Mouse (Mus musculus): ENCODE results near the gene Wdr73. TPM values are rescaled to one million over a fixed set of nuclear protein-coding genes. Genes with fewer than 3 reads are reported as not detected.

Gene Wdr73
- 12.8 TPM for polyA plus RNA-seq (2017; shearing (Covaris generic))

DNA sequence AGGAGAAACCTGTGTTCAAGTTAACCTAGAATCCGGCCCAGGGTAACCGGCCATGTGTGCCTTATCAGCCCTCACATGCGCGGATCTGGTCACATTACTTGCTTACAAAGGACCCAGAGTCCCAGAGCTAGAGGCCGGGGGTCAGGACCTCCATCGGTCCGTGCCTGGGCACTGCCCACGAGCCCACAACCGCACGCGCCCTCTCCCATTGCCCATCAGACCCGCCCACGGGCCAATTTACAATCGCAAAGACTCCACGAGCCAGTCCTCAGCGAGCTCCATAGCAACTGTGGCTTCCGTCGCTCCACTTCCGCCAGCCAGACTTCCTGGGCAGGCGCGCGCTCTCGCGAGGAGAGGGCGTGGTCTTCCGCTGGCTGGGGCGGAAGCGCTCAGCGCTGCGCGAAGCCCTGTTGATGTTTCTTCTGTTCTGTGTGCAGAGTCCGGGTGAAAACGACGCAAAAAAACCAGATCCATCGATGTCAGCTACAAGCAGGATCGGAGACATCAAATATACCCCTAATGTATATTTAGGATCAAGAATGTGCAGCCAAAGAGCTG is at the start of gene Wdr73:
TSS of gene Wdr73 (minus strand) at position 326 of the 558 bp plus-strand sequence.

DNA sequence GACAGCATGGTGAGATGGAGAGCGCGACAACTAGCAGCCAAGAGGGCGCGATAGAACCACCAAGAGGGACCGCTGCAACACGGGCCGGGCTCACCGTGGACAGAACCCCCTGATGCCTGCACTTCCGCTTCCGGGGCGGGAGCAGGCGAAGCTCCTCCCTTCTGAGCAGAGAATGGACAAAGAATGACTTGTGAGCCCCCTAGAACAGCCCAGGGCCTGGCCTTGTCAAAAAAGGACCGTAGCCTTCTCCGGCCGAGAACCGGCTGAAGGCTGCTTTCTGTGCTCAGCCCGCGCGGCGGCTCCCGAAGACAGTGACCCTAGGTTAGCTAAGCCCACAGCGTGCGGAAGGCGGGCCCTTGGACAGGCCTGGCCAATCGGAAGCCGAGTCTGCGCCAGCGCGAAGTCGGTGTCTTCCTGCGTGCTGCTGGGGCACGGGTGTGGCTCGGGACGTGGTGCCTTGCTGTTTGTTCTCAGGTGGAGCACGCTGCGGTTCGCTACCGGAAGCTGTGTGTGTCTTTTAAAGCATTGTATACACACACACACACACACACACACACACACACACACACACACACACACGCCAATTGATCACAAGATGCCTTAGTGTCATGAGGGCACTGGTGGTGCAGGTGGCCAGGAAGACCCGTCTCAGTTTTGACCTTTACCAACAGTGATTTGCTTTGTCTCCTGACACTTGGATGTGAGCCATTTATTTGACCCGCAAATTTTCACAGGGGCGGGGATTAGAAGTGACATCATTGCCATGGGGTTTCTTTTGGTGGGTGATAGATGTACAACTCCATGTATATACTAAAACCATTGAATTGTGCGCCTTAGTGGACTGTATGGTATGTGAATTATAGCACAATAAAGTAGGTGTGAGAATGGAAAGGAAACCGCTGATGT is 46.6 kb upstream of the Wdr73 start, which contains the start of gene Sec11a:
TSS of gene Sec11a (minus strand) at position 336 of the 906 bp plus-strand sequence.

DNA sequence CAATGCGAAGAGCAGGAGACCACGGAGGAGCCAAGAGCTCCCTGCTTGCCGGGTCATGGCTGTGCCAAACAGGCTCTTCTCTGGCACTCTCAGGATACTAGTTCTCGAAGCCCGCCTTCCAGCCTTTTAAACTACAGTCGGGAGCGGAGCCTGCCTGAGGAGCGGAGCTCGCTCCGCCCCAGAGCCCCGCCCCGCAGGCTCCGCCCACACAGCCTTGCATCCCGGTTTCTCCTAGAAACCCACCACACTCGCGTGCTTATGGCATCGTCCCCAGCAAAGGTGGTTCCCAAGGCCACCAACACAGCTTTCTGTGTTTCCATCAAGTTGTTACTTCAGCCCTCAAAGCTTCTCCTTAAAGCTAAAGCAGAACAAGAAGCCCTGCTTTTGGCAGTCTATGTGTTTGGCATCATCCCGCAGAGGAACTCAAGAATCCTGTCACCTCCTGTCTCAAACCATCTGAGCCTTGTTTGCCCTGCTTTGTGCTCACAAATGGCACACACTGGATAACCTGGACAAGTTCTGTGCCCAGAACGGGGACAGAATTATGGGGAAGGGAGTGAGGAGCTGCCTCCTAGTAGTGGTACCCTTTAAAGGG is 3.9 kb upstream of the Wdr73 start, which contains the start of gene Nmb:
TSS of gene Nmb (minus strand) at position 156 of the 595 bp plus-strand sequence.

DNA sequence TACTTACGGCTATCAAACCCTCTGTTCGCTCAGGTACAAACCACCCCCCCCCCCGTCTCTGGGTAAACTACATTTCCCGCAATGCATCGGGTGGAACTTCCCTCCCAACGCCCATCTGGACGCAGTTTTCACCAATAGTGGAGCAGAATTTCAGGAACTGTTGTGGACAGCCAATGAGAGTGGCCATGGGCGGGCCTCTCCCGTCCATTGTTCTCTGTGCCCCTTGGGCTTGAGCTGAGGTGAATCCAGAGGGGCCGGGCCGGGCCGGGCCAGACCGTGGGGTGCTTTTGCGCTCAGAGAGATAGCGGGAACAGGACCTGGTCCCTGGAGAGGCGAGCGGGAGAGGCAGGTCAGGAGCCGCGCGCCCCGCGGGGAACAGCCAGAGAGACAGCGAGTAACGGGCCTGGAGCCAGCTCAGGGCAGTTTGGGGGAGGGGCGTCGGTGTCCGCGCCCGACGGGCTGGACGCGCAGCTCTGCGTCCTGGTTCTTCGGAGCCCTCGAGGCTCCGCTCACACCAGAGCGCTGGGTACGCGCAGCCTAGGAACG is 40.3 kb downstream of the Wdr73 start, which contains the start of gene Zscan2:
TSS of gene Zscan2 (plus strand) at position 192 of the 546 bp plus-strand sequence.

Other genes starting within 250 kb of the Wdr73 start
- gene Crtc3, start 212.4 kb downstream of the Wdr73 start, polyA plus RNA-seq (2017; shearing (Covaris generic)), result 44.1 TPM
- gene Iqgap1, start 75.3 kb downstream of the Wdr73 start, polyA plus RNA-seq (2017; shearing (Covaris generic)), result 286 TPM
- gene Zscan2, start 40.3 kb downstream of the Wdr73 start, polyA plus RNA-seq (2017; shearing (Covaris generic)), result 4.7 TPM
- 36.5 TPM for gene Nmb, start 3.8 kb upstream of the Wdr73 start, polyA plus RNA-seq (2017; shearing (Covaris generic))
- gene Sec11a, start 46.5 kb upstream of the Wdr73 start, polyA plus RNA-seq (2017; shearing (Covaris generic)), result 265 TPM
- 82.9 TPM for gene Zfp592, start 92.4 kb upstream of the Wdr73 start, polyA plus RNA-seq (2017; shearing (Covaris generic))
- 0.14 TPM for gene Alpk3, start 156.3 kb upstream of the Wdr73 start, polyA plus RNA-seq (2017; shearing (Covaris generic))
- gene Slc28a1, start 213.5 kb upstream of the Wdr73 start, polyA plus RNA-seq (2017; shearing (Covaris generic)), result not detected